Mouse (Mus musculus): ENCODE results near the gene Ghrhr. TPM values are rescaled to one million over a fixed set of nuclear protein-coding genes. Genes with fewer than 3 reads are reported as not detected.

The Ghrhr gene
- polyA plus RNA-seq, 1 experiment, result not detected

- no peak for TF ChIP-seq CTCF (IDR thresholded peaks at IDR 0.05; ENCODE audit: borderline replicate concordance, insufficient read depth, low read length)
- H3K4me1 ChIP-seq (ENCODE audit: control insufficient read depth, insufficient read depth, low read length), result no peaks in the 10 kb centered on the region; the same call in 1 of the 2 replicates
- no peak overlapping the region for H3K27ac ChIP-seq (ENCODE audit: insufficient read depth, low read length)
- H3K4me3 ChIP-seq (ENCODE audit: insufficient read depth, low read length), result no peak overlapping the region
These were observed 27.6 kb downstream of the Ghrhr start for GRCm38 (mm10) chr6:55403411-55404309.

GRCm38 (mm10) chr6:55404421-55404990 lies 28.4 kb downstream of the Ghrhr start:
- TF ChIP-seq CTCF (IDR thresholded peaks at IDR 0.05; ENCODE audit: borderline replicate concordance, insufficient read depth, low read length) (no peak), POLR2A (IDR thresholded peaks at IDR 0.05; ENCODE audit: low read depth, low read length) (no peak)
- no peaks in the 10 kb centered on the region; the same call in 1 of the 2 replicates for H3K4me1 ChIP-seq (ENCODE audit: control insufficient read depth, insufficient read depth, low read length)
- no peak overlapping the region for H3K4me3 ChIP-seq (ENCODE audit: insufficient read depth, low read length)

GRCm38 (mm10) chr6:55407345-55407744 lies 31.2 kb downstream of the Ghrhr start:
- TF ChIP-seq CTCF (IDR thresholded peaks at IDR 0.05; ENCODE audit: borderline replicate concordance, insufficient read depth, low read length) (no peak), POLR2A (IDR thresholded peaks at IDR 0.05; ENCODE audit: low read depth, low read length) (no peak)
- no peak overlapping the region for H3K27ac ChIP-seq (ENCODE audit: insufficient read depth, low read length)
- H3K4me1 ChIP-seq (ENCODE audit: control insufficient read depth, insufficient read depth, low read length), result peaks cover 6% of the 10 kb centered on the region
- no peak overlapping the region for H3K4me3 ChIP-seq (ENCODE audit: insufficient read depth, low read length)

More at GRCm38 (mm10) chr6:55404421-55404990, 28.4 kb downstream of the Ghrhr start:
- H3K27ac ChIP-seq (ENCODE audit: insufficient read depth, low read length), result no peak overlapping the region

GRCm38 (mm10) chr6:55410119-55410775 lies 34.2 kb downstream of the Ghrhr start:
- TF ChIP-seq POLR2A (IDR thresholded peaks at IDR 0.05; ENCODE audit: low read depth, low read length) (no peak), CTCF (IDR thresholded peaks at IDR 0.05; ENCODE audit: borderline replicate concordance, insufficient read depth, low read length) (no peak)
- peaks cover 6% of the 10 kb centered on the region for H3K4me1 ChIP-seq (ENCODE audit: control insufficient read depth, insufficient read depth, low read length)
- no peak overlapping the region for H3K4me3 ChIP-seq (ENCODE audit: insufficient read depth, low read length)

GRCm38 (mm10) chr6:55410977-55411376 lies 34.9 kb downstream of the Ghrhr start:
- peaks cover 6% of the 10 kb centered on the region for H3K4me1 ChIP-seq (ENCODE audit: control insufficient read depth, insufficient read depth, low read length)
- no peak overlapping the region for H3K27ac ChIP-seq (ENCODE audit: insufficient read depth, low read length)
- H3K4me3 ChIP-seq (ENCODE audit: insufficient read depth, low read length), result no peak overlapping the region
- no peak for TF ChIP-seq CTCF (IDR thresholded peaks at IDR 0.05; ENCODE audit: borderline replicate concordance, insufficient read depth, low read length)
- no peak for TF ChIP-seq POLR2A (IDR thresholded peaks at IDR 0.05; ENCODE audit: low read depth, low read length)

More at GRCm38 (mm10) chr6:55410119-55410775, 34.2 kb downstream of the Ghrhr start:
- H3K27ac ChIP-seq (ENCODE audit: insufficient read depth, low read length), result no peak overlapping the region

GRCm38 (mm10) chr6:55416202-55416601 lies 40.1 kb downstream of the Ghrhr start:
- Histone ChIP-seq H3K27ac (ENCODE audit: insufficient read depth, low read length) (no peak overlapping the region), H3K4me3 (ENCODE audit: insufficient read depth, low read length) (no peak overlapping the region), H3K4me1 (ENCODE audit: control insufficient read depth, insufficient read depth, low read length) (peaks cover 3% of the 10 kb centered on the region; the same call in 1 of the 2 replicates)
- no peak for TF ChIP-seq POLR2A (IDR thresholded peaks at IDR 0.05; ENCODE audit: low read depth, low read length)
- TF ChIP-seq CTCF (IDR thresholded peaks at IDR 0.05; ENCODE audit: borderline replicate concordance, insufficient read depth, low read length), result no peak

GRCm38 (mm10) chr6:55418746-55419410 lies 42.8 kb downstream of the Ghrhr start:
- Histone ChIP-seq H3K4me1 (ENCODE audit: control insufficient read depth, insufficient read depth, low read length) (no peaks in the 10 kb centered on the region), H3K27ac (ENCODE audit: insufficient read depth, low read length) (no peak overlapping the region), H3K4me3 (ENCODE audit: insufficient read depth, low read length) (no peak overlapping the region)
- TF ChIP-seq CTCF (IDR thresholded peaks at IDR 0.05; ENCODE audit: borderline replicate concordance, insufficient read depth, low read length) (no peak), POLR2A (IDR thresholded peaks at IDR 0.05; ENCODE audit: low read depth, low read length) (no peak)

GRCm38 (mm10) chr6:55420411-55420810 lies 44.3 kb downstream of the Ghrhr start:
- H3K4me1 ChIP-seq (ENCODE audit: control insufficient read depth, insufficient read depth, low read length), result no peaks in the 10 kb centered on the region
- no peak overlapping the region for H3K4me3 ChIP-seq (ENCODE audit: insufficient read depth, low read length)
- H3K27ac ChIP-seq (ENCODE audit: insufficient read depth, low read length), result no peak overlapping the region
- TF ChIP-seq CTCF (IDR thresholded peaks at IDR 0.05; ENCODE audit: borderline replicate concordance, insufficient read depth, low read length), result no peak
- TF ChIP-seq POLR2A (IDR thresholded peaks at IDR 0.05; ENCODE audit: low read depth, low read length), result no peak

GRCm38 (mm10) chr6:55420869-55421361 lies 44.8 kb downstream of the Ghrhr start:
- no peak overlapping the region for H3K27ac ChIP-seq (ENCODE audit: insufficient read depth, low read length)
- TF ChIP-seq CTCF (IDR thresholded peaks at IDR 0.05; ENCODE audit: borderline replicate concordance, insufficient read depth, low read length), result no peak
- no peak for TF ChIP-seq POLR2A (IDR thresholded peaks at IDR 0.05; ENCODE audit: low read depth, low read length)
- H3K4me3 ChIP-seq (ENCODE audit: insufficient read depth, low read length), result no peak overlapping the region
- H3K4me1 ChIP-seq (ENCODE audit: control insufficient read depth, insufficient read depth, low read length), result no peaks in the 10 kb centered on the region

All from embryonic fibroblast, embryonic 13.5 days (primary cell).